Mouse (Mus musculus) subcutaneous adipose tissue, adult 2 months (tissue): ENCODE data around the gene Nosip. TPM values are rescaled to one million over a fixed set of nuclear protein-coding genes. Genes with fewer than 3 reads are reported as not detected.

ENCODE experiments used
- polyA plus RNA-seq: library from polyadenylated mRNA; depleted of rRNA; stranded (reverse); fragments of >200 nt; gene quantifications from 2 replicates; pipeline ENCODE4 v1.2.3, GENCODE M21; 2012; ENCODE audit warnings: low replicate concordance; rRNA removed

Nosip gene
- polyA plus RNA-seq, result 68.3 and 84.1 TPM in 2 replicates

DNA sequence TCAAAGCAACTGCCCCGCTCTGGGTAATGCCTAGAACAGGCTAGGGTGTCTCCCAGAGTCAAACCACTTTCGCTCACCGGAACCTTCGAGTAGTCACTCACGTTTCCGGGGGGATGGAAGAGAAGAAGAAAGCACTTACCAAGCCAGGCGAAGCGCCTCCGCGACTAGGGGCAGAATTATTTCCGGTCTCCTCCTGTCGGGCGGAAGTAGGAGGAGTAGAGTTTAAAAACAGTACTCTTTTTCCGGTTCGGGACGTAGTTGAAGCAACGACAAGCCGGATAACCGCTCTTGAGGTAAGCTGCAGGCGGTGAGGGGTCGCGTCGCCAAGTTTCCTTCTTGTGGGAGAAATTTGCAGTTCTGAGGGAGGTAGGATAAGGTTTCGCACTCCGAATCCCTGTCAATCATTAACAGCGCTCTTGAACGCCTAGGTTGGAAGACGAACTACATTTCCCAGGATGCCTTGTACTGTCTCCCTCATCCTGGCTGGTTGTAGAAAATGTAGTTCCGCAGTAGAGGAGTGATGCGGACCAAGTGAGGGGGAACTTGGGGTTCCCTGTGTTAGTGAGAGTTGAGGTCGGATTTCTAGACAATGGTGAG is at the start of gene Nosip, which contains the start of gene Prrg2:
Gene Nosip, plus strand, starts transcription at position 191 of the 597 bp plus-strand sequence.
Gene Prrg2, minus strand, starts transcription at position 439 of the 597 bp plus-strand sequence.

DNA sequence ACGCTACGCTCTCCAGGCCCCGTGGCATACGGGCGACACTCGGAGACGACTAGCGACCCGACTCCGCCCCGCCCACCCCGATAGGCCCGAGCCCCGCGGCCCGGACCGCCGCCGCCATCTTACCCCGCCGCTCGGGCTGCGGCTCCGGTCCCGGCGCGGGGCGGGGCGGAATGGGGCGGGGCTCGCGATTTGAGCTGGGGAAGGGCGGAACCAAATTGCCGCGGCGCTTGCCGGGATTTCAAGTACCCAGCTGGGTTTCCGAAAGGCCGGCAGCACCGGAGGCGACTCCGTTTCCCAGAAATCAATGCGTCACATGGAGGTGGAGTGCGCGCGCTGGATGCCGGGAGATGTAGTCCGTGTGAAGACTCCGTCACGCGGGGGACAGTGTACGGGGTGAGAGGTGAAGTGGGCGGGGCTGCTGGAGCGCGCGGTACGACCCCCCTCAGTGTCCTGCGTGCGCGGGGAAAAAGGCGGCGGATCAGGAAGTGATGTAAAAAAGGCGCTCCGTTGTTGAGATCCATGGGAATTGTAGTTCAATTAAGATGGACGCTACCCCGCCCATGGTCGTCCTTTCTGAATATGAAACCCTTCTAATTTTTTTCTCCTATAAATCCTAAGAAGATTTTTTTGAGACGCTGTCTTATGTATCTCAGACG is 46.1 kb upstream of the Nosip start, which contains the start of gene Scaf1:
Gene Scaf1, minus strand, starts transcription at position 407 of the 656 bp plus-strand sequence.

DNA sequence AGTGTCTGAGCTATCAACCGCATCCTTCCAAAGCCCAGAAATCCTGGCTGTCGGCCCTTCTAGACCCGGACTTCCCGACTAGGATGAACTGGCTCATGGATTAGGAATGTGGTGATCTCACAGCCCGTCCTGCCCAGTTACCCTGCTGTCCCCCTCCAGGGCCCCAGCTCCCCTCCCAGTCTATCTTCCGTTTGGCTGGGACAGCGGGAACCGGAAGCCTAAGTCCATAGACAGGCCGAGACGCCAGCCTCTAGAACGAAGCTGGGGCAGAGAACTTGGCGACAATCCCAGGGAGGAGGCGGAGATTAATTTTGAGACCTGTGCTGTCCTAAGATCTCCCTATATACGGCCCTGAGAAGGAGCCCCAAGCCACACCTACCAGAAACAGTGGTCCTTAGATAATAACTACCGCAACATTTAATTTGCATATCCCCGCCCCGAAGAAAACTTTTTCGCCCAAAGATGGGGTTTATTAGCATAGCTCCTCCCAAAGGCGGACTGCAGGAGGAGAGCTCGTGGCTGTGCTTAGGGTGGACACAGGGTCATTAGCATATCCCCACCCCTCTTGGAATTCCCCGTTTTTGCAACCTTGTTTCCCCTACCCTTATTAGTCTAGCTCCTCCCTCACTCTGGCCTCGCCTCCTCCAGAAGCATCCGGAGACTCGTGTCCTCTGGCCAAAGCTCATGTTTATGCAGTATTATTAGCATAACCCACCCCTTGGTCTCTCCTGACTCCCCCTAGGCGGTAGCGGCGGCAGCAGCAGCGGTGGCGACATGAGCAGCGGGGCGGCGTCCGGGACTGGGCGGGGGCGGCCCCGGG is 44.8 kb upstream of the Nosip start, which contains the start of gene Rras:
Gene Rras, plus strand, starts transcription at position 720 of the 820 bp plus-strand sequence.

DNA sequence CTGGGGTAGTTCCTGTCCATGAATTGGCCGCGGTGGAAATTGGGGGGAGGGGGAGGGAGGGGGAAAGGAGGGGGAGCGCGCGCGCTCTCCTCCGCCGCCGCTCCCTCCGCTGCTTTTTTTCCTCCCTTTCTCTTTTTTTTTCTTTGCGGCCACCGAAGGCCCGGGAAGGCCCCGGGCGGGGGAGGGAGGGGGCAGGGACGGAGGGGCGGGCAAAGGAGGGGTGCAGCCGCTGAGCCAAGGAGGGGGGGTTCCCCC is 9.4 kb upstream of the Nosip start, which contains the start of gene Prr12:
Gene Prr12, minus strand, starts transcription at position 20 of the 255 bp plus-strand sequence.

DNA sequence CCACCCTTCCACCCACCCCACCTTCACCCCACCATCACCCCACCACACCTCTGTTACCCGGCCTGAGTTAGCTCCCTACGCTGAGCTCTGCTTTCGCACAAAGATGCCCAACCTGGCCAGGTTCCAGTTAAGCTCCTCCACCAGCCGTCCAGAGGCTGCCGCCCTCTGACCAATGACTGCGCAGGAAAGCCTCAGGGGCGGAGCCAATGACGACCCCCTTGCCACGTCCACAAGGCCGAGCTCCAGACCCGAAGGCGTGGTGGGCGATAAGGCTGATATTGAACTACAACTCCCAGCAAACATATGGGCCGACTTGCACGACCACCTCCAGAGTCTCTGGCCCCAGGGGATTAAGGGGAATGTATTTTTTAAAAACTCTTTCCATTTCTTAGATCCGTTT is 29.8 kb downstream of the Nosip start, which contains the start of gene Rcn3:
Gene Rcn3, minus strand, starts transcription at position 174 of the 400 bp plus-strand sequence.

DNA sequence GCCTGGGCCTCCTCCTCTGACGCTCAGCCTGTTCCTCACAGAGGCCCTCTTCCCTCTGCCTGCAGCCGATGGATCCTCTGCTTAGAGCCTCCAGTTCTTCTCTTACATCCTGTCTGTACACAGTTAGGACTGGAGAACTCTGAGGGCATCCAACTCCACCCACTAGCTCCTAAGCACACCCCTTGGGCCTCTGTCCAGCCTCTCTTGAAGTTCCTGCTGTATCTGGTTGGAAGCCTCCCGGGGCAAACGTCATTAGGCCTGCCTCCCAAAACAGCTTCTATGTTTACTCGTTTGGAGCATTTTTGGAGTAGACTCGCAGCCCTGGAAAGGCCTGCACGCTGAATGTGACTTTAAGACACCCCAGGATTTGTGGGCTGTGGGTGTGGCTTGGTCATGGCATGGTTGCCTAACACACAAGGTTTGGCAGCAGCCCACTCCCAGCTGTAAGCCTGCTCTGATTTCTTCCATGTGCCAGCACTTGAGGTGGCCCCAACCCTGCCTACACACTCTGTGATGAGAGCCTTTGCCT is 41.5 kb downstream of the Nosip start, which contains the start of gene Fcgrt:
Gene Fcgrt, minus strand, starts transcription at position 200 of the 529 bp plus-strand sequence.

DNA sequence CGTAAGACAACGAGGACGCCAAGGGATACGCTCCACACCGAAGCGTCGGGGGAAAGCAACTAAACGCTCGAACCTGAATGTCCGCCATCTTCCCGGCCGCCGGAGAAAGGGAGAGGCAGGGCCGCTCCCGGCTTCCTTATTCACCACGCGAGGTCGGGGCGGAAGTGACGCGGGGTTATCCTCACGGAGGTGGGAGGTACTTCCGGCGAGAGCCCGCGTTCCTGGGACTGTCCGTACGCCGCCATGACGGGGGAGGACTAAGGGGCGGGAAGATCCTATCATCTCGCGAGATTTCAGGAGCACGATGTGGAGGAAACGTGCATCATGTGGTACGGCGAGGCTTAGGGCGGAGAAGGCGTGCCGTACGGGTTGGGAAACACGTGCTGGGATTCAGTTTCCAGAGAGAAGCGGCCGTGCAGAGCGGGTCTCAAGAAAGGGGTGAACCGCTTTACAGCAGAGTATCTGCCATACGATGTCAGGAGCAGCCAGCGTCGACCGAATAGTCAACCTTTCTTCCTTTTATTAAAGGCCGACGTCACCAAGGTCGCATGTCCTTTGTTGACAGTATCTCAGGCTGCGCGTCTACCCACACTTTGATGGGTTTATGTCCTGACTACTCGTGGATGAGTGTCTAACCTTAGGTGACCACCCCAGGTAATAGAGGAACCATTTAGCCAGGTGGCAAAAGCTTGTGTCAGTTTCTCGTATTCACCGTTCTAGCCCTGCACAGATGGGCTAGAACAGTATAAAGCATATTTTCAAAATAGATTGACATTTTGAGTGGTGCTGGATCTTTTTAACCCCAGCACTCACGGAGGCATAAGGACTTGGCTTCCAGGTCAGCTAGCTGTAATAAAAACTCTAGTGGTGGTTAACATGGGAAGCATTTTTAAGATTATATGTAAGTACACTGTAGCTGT is 62.3 kb downstream of the Nosip start, which contains the start of gene Rps11:
Gene Rps11, minus strand, starts transcription at position 216 of the 920 bp plus-strand sequence.

Other genes starting within 250 kb of the Nosip start
- 35.6 and 77.6 TPM in 2 replicates for gene Nup62, start 246.3 kb upstream of the Nosip start, polyA plus RNA-seq
- gene Il4i1, start 246.0 kb upstream of the Nosip start, polyA plus RNA-seq, result 3.9 and 4.0 TPM in 2 replicates
- gene Atf5, start 245.8 kb upstream of the Nosip start, polyA plus RNA-seq, result 211 and 305 TPM in 2 replicates
- gene Akt1s1, start 213.4 kb upstream of the Nosip start, polyA plus RNA-seq, result 87.7 and 129 TPM in 2 replicates
- gene Tbc1d17, start 213.3 kb upstream of the Nosip start, polyA plus RNA-seq, result 125 and 126 TPM in 2 replicates
- gene Pnkp, start 205.3 kb upstream of the Nosip start, polyA plus RNA-seq, result 45.1 and 47.8 TPM in 2 replicates
- gene Ptov1, start 192.6 kb upstream of the Nosip start, polyA plus RNA-seq, result 245 and 426 TPM in 2 replicates
- 93.4 and 172 TPM in 2 replicates for gene Med25, start 169.7 kb upstream of the Nosip start, polyA plus RNA-seq
- gene Fuz, start 166.3 kb upstream of the Nosip start, polyA plus RNA-seq, result 48.5 and 82.0 TPM in 2 replicates
- gene Ap2a1, start 132.9 kb upstream of the Nosip start, polyA plus RNA-seq, result 91.4 and 108 TPM in 2 replicates
- 0.21 and 0.22 TPM in 2 replicates for gene Tsks, start 119.2 kb upstream of the Nosip start, polyA plus RNA-seq
- gene Cpt1c, start 87.6 kb upstream of the Nosip start, polyA plus RNA-seq, result 21.7 and 88.9 TPM in 2 replicates
- 148 and 347 TPM in 2 replicates for gene Prmt1, start 75.9 kb upstream of the Nosip start, polyA plus RNA-seq
- 111 and 156 TPM in 2 replicates for gene Irf3, start 64.8 kb upstream of the Nosip start, polyA plus RNA-seq
- 30.2 and 45.2 TPM in 2 replicates for gene Bcl2l12, start 63.7 kb upstream of the Nosip start, polyA plus RNA-seq
- 67.6 and 79.5 TPM in 2 replicates for gene Scaf1, start 46.1 kb upstream of the Nosip start, polyA plus RNA-seq
- 286 and 584 TPM in 2 replicates for gene Rras, start 44.5 kb upstream of the Nosip start, polyA plus RNA-seq
- gene Prr12, start 9.5 kb upstream of the Nosip start, polyA plus RNA-seq, result 8.6 and 15.5 TPM in 2 replicates
- gene Prrg2, start 248 bp downstream of the Nosip start, polyA plus RNA-seq, result 73.3 and 99.8 TPM in 2 replicates
- 89.2 and 448 TPM in 2 replicates for gene Rcn3, start 29.8 kb downstream of the Nosip start, polyA plus RNA-seq
- 195 and 315 TPM in 2 replicates for gene Fcgrt, start 41.4 kb downstream of the Nosip start, polyA plus RNA-seq
- gene Rps11, start 62.0 kb downstream of the Nosip start, polyA plus RNA-seq, result 294 and 506 TPM in 2 replicates
- gene Rpl13a, start 66.3 kb downstream of the Nosip start, polyA plus RNA-seq, result 1,583 and 3,800 TPM in 2 replicates
- 5.4 and 12.9 TPM in 2 replicates for gene Gm45713, start 73.8 kb downstream of the Nosip start, polyA plus RNA-seq
- 62.3 and 91.9 TPM in 2 replicates for gene Flt3l, start 74.0 kb downstream of the Nosip start, polyA plus RNA-seq
- 64.1 and 64.9 TPM in 2 replicates for gene Pih1d1, start 91.9 kb downstream of the Nosip start, polyA plus RNA-seq
- 35.1 and 56.5 TPM in 2 replicates for gene Aldh16a1, start 92.2 kb downstream of the Nosip start, polyA plus RNA-seq
- gene Slc17a7, start 101.5 kb downstream of the Nosip start, polyA plus RNA-seq, result 0.08 TPM in 1 of 2 replicates, not detected in the other
- gene Gfy, start 117.1 kb downstream of the Nosip start, polyA plus RNA-seq, result not detected in 2 replicates
- not detected in 2 replicates for gene Pth2, start 118.6 kb downstream of the Nosip start, polyA plus RNA-seq
- gene Ccdc155, start 142.5 kb downstream of the Nosip start, polyA plus RNA-seq, result 0.09 and 0.14 TPM in 2 replicates
- gene Dkkl1, start 149.7 kb downstream of the Nosip start, polyA plus RNA-seq, result 0.17 and 0.73 TPM in 2 replicates
- 30.9 and 110 TPM in 2 replicates for gene Tead2, start 153.3 kb downstream of the Nosip start, polyA plus RNA-seq
- 37.7 and 42.8 TPM in 2 replicates for gene Cd37, start 176.7 kb downstream of the Nosip start, polyA plus RNA-seq
- not detected in 2 replicates for gene Slc6a16, start 178.7 kb downstream of the Nosip start, polyA plus RNA-seq
- gene Slc6a21, start 215.1 kb downstream of the Nosip start, polyA plus RNA-seq, result 0.11 TPM in 1 of 2 replicates, not detected in the other